Mouse (Mus musculus) erythroblast, adult 5-6 weeks (primary cell): Measurements from ENCODE around the gene Slc1a3. TPM values are rescaled to one million over a fixed set of nuclear protein-coding genes. Genes with fewer than 3 reads are reported as not detected.
"Not testable (repeated sequence)": the region's sequence is repeated elsewhere in the genome, so short reads cannot be mapped to it uniquely, and the experiment has no call there.

Experiments used
- ATAC-seq: replicated peaks from 2 replicates; pipeline ENCODE4 v1.8.0; 2016; ENCODE audit warnings: moderate number of reproducible peaks, mild to moderate bottlenecking, moderate TSS enrichment, inconsistent platforms; ENCODE audit not compliant: poor library complexity, low FRiP score, severe bottlenecking
- total RNA-seq, 2 experiments: library from RNA; stranded (forward) in 1 of 2; stranded (reverse) in 1 of 2; fragments of 150-400 nt in 1 of 2; fragments of 200-764, 138-1000 nt in 1 of 2; gene quantifications; 2 replicates each; pipeline versions ENCODE4 v1.2.3 to v1.2.4; 2015 to 2017; ENCODE audit warnings: low replicate concordance in 2 of 2

The Slc1a3 gene
- total RNA-seq, 2 experiments from 2014 or later: 0.34 to 0.38 TPM

DNA sequence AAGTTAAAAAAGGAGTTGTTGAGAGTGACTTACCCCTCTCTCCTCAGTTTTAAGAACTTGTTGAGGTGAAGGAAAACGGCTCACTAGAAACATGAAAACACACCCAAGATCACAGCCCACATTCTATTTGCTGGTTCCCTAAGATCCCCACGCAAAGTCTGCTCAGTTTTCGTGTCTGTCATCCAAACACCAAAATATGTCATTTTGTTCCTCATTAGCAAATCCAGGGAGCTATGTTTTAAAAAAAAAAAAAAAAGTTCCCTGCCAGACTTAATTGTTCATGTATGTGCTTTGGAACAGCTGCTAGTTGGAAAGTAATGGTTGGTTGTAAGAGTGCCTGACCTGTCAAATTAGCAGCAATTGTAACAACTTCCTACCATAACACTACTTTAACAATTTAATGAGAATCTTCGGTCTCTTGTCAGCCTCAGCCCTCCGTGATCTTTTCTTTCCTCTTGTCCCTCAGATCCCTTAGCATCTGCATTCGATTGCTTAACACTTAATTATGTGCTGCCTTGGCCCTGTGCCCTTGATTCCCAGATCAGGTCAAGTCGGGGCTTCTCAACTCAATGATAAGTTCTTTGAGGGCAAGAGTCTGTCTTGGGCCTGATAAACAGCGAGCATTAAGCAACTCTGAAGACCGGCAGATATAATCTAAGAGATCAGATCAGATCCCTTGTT lies 1.2 kb upstream of the Slc1a3 start:
- no peak for ATAC-seq

DNA sequence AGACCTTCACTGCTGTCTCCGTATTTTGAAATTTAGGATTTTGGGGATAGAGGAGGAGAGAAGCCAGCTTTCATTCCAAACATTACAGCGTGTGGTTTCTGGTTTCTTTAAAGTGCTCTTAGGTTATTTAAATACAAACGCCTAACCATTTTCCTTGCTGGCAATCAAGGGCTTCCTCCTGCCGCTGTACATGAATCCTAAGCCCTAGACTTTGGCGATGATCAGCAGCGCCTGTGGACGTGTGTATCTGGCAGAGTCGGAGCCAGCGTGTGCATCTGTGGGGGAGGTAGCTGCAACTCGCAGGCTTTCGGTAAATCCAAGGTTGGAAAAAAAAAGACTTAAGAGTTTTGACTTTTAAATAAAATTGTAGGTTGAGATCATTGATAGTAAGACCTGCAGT lies 986 bp downstream of the Slc1a3 start:
- no peak for ATAC-seq

DNA sequence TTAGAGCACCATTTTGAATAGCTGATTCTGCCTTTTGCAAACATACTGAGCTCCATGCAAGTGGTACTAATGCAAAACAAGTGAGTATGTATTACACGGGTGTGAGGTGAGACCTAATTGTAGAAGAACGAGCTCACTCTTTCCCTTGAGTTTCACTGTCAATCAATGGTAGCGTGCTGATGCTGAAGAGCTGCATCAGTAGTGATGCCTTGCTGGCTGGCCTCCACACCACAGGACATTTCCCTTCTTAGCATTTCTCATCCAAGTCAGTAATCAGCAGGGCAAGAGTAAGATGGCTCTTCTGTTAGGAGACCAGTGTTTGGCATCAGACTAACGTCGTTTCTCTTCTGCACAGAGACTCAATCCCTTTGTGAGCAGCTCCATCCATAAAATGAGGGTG lies 4.0 kb downstream of the Slc1a3 start:
- ATAC-seq: no peak

DNA sequence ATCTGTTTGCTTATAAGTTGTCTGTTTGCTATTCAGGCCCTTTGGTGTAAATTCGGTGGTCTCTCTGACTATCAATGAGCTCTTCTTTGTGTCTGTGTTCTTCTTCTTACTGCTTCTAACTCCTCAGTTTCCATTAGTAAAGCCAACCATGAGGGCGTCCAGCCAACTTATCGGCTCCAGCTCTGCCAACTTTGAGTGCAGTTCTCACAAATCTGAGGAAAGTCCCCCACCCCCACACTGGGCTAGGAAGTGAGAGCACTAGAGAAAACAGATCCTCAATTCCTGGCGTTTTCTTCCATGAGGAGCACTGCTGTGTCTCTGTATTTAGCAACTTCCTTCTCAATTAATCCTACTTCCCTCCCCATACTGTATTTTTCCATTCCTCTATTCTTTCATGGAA lies 4.4 kb downstream of the Slc1a3 start:
- ATAC-seq: no peak

DNA sequence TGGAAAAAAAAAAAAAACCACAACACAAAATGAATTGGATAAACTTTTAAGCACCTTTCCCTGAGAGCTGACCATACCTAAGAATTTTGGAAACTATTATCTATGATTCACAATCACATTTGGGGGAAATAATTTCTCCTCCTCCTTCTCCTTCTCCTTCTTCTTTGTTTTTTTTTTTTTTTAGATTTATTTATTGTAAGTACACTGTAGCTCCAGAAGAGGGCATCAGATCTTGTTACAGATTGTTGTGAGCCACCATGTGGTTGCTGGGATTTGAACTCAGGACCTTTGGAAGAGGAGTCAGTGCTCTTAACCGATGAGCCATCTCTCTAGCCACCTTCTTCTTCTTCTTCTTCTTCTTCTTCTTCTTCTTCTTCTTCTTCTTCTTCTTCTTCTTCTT lies 5.0 kb downstream of the Slc1a3 start:
- not testable (repeated sequence) for ATAC-seq

DNA sequence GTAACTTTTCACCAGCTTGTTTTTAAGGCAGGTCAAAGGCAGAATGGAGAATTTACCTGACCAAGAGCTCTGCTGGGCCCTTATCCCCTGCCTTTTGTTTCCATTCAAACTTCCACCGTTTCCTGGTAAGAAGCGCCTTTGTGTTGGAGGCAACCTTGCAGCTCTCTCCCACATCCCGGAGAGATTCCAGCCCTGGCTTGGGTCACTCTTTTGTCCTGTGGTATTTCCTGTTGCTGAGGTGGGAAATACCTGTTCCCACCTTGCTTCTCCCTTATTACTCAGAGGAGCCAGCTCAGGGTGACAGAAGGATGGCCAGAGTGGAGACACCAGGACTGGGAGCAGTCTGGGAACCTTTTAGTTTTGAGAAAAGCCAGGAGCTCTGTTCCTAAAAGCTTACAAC lies 12.6 kb downstream of the Slc1a3 start:
- no peak for ATAC-seq

DNA sequence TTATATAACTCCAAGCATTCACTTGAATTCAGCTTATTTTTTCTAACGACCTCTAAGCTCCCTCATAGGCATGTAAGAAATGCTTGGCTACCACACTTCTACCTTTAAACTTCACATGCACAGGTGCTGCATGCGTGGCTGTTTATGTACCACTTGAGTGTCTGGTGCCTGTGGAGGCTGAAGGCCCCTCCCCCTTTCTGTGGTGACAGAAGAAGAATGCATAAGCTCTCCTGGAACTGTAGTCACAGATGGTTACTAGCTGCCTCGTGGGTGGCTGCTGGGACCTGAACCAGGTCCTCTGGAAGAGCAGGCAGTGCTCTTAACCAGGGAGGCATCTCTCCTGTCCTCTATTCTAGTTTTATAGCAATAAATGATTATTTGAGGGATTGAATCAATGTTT lies 13.1 kb downstream of the Slc1a3 start:
- no peak for ATAC-seq

DNA sequence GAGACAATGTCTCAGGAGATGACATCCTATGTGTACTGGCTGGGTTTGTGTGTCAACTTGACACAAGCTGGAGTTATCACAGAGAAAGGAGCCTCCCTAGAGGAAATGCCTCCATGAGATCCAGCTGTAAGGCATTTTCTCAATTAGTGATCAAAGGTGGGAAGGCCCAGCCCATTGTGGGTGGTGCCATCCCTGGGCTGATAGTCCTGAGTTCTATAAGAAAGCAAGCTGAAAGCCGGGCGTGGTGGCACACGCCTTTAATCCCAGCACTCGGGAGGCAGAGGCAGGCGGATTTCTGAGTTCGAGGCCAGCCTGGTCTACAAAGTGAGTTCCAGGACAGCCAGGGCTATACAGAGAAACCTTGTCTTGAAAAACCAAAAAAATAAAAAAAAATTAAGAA lies 20.4 kb downstream of the Slc1a3 start:
- not testable (repeated sequence) for ATAC-seq

DNA sequence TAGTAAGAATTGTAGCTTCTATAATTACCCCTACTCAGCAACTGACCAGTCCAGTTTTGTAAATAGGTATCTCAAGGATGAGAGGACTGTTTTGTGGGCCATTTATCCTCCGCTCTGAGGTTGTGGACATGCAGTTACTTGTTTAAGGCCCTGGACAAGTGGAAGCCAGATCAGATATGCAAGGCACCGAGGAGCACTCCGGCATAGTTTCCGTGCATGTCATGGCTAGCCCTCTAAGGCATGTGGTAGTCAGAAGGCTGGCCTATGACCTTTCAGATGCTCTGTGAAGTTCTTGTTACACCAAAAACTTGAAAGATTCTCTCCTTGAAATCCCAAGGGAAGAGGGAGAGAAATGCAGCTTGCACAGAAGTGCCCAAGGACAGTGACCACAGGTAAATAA lies 23.7 kb downstream of the Slc1a3 start:
- ATAC-seq: no peak

DNA sequence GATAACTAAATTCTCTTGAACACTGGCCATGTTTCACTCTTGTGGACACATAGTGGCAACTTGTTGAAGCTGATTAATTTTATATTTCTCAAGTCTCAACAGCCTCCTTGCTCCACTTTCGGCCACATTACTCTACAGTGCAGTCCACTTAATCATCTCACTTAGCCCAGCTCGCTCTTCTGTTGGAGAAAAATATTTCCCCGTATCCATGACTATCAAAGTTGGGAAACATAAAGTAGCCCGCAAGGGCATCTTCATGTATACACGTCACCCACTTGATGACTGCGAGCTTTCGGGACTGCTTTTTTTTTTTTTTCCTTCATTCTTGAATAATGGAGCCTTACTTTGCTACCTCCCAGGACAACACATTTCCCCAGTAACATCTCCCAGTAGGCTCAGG lies 25.1 kb downstream of the Slc1a3 start:
- no peak for ATAC-seq

DNA sequence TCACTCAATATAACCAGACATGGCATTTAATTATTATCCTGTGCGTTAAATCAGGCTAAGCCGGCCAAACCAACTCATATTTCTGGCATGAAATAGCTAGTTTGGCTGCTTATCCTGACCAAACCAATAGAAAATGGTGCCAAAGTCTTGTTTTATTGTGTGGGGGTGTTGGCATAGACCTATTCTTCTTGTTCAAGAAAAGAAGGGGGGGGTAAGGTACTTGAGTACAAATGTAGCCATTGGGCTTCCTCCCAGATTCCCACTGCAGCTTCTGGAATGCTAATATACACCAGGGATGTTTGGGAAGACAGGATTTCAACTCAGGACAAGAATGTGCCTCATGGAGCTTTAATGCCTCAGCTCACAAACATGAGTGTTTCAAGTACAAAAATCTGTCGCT lies 26.3 kb downstream of the Slc1a3 start:
- no peak for ATAC-seq

DNA sequence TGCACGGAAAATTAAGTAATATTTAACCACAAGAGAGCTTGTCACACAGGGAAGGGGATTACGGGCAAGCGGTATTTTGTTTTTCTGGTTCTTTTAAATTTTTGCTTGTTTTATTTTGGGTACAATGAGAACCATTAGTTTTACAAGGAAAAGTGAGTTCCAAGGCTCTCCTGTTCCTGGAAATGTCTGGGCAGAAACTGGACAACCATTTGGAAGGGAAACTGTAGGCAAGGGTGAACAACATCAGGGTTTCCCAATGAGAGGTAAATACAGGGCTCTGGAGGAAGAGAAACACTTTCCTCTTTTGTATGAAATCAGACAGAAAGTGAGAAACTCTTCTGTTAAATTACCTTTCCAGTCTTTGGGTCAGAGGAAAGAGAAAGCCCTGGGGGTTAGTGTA lies 27.7 kb downstream of the Slc1a3 start:
- ATAC-seq: no peak

DNA sequence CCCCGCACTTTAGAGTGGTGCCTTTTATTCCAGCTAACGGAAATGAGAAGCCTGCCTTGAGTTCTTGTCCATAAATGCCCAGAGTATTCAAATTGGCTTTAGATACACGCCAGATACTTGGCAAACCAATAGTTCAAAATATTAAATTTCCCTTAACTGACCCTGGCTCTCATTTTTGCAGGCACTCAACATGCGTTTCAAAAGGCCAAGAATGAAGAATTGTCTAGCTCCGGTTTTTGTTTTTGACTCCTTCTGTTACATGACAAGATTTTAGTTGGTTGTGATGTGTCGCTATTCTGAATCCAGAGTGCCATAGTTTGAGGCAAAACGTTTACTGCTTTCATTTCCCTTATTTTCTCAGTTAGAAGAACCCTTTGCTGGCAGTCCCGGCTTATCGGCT lies 28.1 kb downstream of the Slc1a3 start:
- no peak for ATAC-seq

DNA sequence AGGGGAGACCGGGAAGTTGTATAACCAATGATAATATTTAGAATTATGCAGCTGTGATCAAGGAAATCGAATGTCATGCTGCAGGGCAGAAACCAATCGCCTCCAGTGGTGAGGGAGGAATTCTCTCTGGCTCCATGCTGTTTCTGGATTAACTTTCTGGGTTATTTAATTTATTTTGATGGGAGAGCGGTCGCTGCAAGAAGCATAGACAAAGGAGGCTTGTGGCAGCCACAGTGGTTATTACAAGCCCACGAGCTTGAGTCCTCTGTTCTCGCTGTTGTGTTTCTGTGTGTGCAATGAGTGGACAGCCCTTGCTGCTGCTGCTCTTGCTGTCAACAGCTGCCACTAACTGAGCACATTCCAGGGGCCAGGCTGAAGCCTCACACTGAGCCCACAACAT lies 28.6 kb downstream of the Slc1a3 start:
- ATAC-seq: no peak

DNA sequence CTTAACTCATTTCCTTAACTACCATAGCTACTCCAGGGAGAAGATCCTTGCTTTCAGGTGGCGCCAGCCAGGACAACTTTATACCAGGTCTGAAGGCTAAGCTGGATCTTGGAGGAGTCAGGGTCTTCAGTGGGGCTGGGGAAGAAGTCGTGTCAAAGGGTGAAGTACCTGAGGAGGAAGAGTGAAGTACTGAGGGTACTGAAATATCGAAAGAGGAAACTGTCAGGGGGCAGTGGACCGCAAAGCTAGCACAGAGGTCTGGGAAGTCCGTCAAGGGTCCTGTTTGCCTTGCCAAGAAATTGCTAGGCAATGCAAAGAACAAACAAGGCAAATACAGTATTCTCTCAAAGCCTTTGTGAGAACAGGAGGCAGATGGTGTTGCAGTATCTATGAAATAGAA lies 29.6 kb downstream of the Slc1a3 start:
- ATAC-seq: no peak

DNA sequence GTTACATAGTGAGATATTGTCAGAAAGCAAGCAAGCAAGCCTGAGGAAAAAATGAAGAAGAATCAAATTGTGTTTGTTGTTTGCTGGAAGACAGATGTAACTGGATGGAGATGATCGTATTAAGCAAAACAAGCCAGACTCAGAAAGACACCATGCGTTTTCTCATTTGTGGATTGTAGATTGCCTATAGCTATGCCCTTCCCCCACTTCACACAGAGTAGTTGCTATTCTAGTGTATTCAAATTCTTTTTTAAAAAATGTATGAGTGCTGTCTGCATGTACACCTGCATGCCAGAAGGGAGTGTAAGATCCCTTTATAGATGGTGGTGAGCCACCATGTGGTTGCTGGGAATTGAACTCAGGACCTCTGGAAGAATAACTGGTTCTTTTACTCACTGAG lies 33.6 kb downstream of the Slc1a3 start:
- no peak for ATAC-seq

DNA sequence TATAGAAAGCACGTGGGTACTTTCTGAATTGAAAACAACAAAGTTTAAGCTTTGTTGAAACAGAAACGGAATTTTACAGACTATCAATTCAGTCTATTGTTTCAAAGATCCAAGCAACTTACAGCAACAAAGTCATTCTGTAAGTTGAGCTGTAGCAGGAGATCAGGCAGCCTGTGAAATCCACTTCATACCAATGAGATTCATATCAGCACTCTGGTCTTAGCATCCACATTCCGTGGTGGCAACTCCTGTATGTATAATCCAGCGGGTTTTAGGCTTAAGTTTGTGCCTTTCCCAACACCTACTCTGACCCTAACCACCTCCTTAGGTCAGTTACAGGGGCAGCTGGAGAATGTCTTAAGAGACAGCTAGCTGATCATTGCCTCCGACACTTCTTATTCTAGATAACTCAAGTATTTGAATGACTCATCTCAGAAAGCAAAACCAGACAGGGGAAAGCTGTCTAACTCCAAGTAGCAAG lies 34.3 kb downstream of the Slc1a3 start:
- ATAC-seq: no peak

DNA sequence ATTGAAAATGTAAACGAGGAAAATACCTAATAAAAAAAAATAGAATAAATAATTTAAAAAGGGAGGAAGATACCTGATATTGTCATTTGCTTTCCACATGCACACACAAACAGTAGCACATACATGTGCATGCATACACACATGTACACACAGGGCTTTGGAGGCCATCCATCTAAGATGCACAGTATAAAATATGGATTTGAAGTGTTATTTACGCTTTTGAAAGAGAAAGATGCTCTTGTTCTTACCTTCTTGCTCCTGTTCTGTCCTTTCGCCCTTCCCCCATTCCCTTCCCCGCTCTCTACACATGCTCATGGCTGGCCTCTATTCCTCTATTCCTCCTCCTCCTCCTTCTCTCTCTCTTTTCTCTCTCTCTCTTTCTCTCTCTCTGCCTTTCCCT lies 34.9 kb downstream of the Slc1a3 start:
- ATAC-seq: no peak

DNA sequence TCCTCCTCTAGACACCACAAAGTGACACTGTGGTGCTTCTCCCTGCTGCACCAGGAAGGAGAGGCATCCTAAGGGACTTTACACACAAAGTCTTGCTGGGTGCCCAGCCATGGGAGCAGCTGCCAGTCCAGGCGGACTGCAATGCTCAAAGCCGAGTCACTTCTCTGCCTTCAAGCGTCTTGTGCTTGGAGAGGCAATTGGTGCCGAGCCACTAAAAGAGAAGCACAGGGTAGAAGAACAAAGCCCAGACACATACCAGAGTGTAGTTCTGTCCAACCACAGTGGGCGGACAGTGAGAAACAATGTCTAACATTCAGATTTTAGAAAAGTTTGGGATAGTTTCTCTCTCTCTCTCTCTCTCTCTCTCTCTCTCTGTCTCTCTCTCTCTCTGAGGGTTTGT lies 38.0 kb downstream of the Slc1a3 start:
- no peak for ATAC-seq

DNA sequence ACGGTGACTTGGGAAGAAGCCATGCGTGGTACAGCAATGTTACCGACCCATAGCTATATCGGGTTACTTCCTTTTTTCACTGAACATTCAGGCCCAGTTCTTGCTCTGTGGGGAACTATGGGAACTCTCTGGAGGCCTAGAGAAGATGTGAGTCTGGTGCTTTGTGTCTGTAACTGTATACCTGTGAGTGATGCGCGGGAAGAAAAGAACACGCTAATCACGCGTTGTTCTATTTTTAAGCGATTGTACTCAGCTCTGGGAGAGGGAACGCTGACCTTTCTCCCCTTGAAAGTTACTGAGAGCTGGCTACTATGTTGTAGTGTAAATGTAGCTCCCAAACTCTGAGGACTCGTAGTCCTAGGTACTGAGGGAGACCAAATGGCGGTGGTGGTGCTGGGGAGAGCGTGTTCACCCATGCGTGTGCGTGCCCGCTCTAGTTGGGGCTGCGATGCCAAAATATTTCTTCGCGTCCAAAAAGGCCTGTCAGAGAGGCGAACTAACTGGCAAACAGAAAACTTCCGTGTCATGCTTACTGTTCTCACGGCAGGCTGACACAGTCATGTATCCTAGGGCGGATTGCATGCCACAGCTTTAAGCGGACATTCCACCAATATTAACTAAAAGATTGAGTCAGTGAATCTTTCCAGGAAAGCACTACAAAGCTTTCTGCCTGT lies 42.6 kb downstream of the Slc1a3 start:
- ATAC-seq: no peak

DNA sequence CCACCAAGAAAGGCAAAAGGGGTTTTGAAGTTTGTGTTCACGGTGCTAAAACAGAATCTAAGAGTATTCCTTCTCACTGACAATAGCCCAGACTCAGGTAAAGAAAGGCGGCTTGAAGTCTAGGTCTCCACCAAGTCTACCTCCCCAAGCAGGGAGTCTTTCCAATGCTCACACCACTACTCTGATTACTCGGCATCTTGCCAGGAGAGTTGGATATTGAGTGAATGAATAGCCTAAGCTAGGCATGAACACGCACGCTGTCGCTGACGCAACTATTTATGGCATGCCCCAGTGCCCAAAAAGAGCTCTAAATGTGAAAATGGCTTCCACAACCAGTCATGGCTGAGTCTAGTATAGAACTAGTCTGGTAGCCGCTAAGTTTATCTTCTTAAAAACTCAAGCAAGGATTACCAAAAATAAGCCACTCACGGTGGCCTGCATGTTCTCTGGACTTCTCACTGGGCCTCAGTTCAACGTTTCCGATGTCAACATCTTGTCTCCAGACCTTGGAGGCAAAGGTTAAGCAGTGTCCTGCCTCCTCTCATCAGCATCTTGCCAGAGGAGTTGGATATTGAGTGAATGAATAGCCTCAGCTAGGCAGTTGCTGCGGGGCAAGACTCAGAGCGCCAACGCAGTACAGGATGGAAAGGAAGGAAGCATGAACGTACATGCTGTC lies 44.8 kb downstream of the Slc1a3 start:
- ATAC-seq: no peak
